Mouse (Mus musculus) kidney, adult 2 months (tissue): ENCODE results near the gene Krt15.

ENCODE experiments used
- CTCF ChIP-seq: fragments of 200-500 bp; conservative IDR thresholded peaks from 2 replicates; pipeline ENCODE4 v1.5.1; 2011; ENCODE audit warnings: low read depth, mild to moderate bottlenecking, control low read depth, low read length, moderate library complexity, mixed read lengths; ENCODE audit not compliant: insufficient read depth, insufficient read length
- POLR2A ChIP-seq: fragments of 200-500 bp; IDR thresholded peaks from one replicate; pipeline ENCODE4 v1.6.1; 2011; ENCODE audit warnings: low read depth, low read length, control low read depth

DNA sequence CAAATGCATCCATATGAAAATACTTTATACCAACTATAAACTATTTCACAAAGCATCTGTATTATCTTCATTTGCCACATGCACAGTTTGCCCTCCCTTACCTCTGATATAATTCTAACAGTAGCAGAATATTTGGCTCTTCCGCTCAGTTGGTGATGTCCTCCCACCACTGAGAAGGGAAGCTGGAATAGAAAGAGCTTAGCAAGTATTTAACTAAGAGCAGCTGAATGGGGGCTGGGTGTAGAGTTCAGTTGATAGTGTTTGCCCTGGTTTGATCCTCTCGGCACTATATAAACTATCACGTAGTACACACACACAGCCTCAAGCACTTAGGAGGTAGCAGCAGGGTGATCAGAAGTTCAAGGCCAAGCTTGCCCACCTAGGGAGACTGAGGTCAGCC is 43.5 kb upstream of the Krt15 start:
- TF ChIP-seq CTCF = no peak
- no peak for TF ChIP-seq POLR2A
